ENCODE assay signal across 8 mouse cellular contexts in the genomic region with DNA sequence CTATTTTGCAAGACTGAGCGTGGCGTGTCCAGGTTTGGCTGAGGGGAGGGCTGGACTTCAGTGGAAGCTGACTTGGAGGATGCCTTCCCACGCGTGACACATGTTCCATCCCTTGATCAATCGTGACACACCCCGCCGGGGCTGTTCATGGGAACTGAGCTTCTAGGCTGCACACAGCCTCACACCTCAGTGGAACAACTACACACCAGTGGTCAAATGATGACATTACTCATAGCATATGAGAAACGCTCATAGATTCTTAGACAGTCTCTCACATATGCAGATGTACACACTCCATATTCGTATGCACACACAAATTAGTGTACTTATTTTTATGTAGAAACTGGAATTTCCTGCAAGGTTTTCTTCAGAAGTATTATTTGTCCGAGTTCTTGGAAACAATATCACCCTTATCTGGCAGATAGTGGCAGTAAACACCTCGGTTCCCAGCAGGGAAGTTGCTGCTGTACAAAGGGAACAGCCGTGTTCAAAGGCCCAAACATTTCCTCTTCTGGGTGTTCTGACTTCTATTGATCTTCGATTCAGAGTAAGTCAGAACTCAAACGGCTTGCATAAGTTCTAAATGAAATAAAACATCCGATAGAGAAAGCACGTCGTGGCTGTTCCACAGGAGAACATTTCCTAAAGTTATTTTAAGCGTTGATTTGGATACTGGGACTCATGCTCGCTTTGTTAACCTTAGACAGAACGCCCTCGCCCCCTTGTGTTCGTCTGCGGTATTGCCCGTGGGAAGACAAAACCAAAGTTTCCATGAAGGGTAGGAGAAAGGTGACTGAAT.
DNase-seq lines count a peak whose midpoint lies in the region; ATAC-seq and TF ChIP-seq lines count a peak whose summit lies in the region.

No protein-coding gene starts in this region.

- H3K9me3 ChIP-seq in embryonic facial prominence, embryonic 14.5 days (ENCODE audit: control insufficient read depth, low read length): no peaks in the 10 kb centered on the region
- H3K9me3 ChIP-seq in limb, embryonic 13.5 days: no peaks in the 10 kb centered on the region

- H3K4me2 ChIP-seq in embryonic facial prominence, embryonic 14.5 days (ENCODE audit: low read depth, low read length): peak overlapping the region; percentile 32
- H3K4me2 ChIP-seq in limb, embryonic 13.5 days (replicated peaks): peak overlapping the region; percentile 49

- H3K27me3 ChIP-seq in embryonic facial prominence, embryonic 14.5 days (replicated peaks; ENCODE audit: control insufficient read depth, insufficient read depth, low read length): no peaks in the 10 kb centered on the region
- peaks cover 11% of the 10 kb centered on the region for H3K27me3 ChIP-seq in limb, embryonic 13.5 days
- H3K27me3 ChIP-seq in splenic B cell, adult 2 months (ENCODE audit: control insufficient read depth, insufficient read depth, low read length, poor library complexity, severe bottlenecking): no peaks in the 10 kb centered on the region

- no peak overlapping the region for H3K4me3 ChIP-seq in bone marrow, adult 2 months (replicated peaks; ENCODE audit: control insufficient read depth, low read depth, low read length)
- no peak overlapping the region for H3K4me3 ChIP-seq in embryonic facial prominence, embryonic 14.5 days (ENCODE audit: low read depth, low read length)
- H3K4me3 ChIP-seq in limb, embryonic 13.5 days: no peak overlapping the region

- no peak overlapping the region for H3K9ac ChIP-seq in embryonic facial prominence, embryonic 14.5 days (ENCODE audit: low read depth, low read length)
- no peak overlapping the region for H3K9ac ChIP-seq in limb, embryonic 13.5 days

- peak; percentile 76 for TF ChIP-seq CTCF in bone marrow, adult 2 months (IDR thresholded peaks at IDR 0.05; ENCODE audit: control insufficient read depth, insufficient read depth, low read length)

- DNase-seq in A20 (ENCODE audit: low read depth, low spot score): peak; percentile 49
- DNase-seq in embryonic facial prominence, embryonic 14.5 days (ENCODE audit: low spot score): peak; percentile 79
- DNase-seq in heart, adult 9 months (ENCODE audit: low spot score in 2 of 2): peak; percentile 36 to 80
- DNase-seq in kidney, adult 8-10 months: peak; percentile 56 to 81
- peak; percentile 46 for DNase-seq in naive thymus-derived CD4-positive, alpha-beta T cell, adult 2 months (ENCODE audit: low read depth)
- DNase-seq in splenic B cell, adult 2 months (ENCODE audit: low read depth, low spot score): peak; percentile 47

- no peak for TF ChIP-seq POLR2A in bone marrow, adult 2 months (IDR thresholded peaks at IDR 0.05; ENCODE audit: borderline replicate concordance, control insufficient read depth, low read depth, low read length)

- ATAC-seq in embryonic facial prominence, embryonic 14.5 days (ENCODE audit: low read depth): no peak
- ATAC-seq in limb, embryonic 13.5 days (ENCODE audit: low FRiP score, low read depth): 0 out of 2 replicates have a peak, but pooled peaks have one; percentile 32

- no peaks in the 10 kb centered on the region for H3K36me3 ChIP-seq in embryonic facial prominence, embryonic 14.5 days (ENCODE audit: control insufficient read depth, insufficient read depth, low read length)
- H3K36me3 ChIP-seq in limb, embryonic 13.5 days: no peaks in the 10 kb centered on the region
- H3K36me3 ChIP-seq in splenic B cell, adult 2 months (ENCODE audit: control insufficient read depth, insufficient read depth, low read length, poor library complexity, severe bottlenecking): no peaks in the 10 kb centered on the region

- no peak overlapping the region for H3K27ac ChIP-seq in bone marrow, adult 2 months (ENCODE audit: control insufficient read depth, insufficient read depth, low read depth, low read length, poor library complexity)
- no peak overlapping the region for H3K27ac ChIP-seq in embryonic facial prominence, embryonic 14.5 days (replicated peaks; ENCODE audit: low read depth, low read length)
- no peak overlapping the region for H3K27ac ChIP-seq in limb, embryonic 13.5 days

- 32% methylated on average over 24 of the region's 24 CpGs for WGBS in bone marrow, adult 2 months
- WGBS in embryonic facial prominence, embryonic 14.5 days: 39% methylated on average over 24 of the region's 24 CpGs
- 35% methylated on average over 24 of the region's 24 CpGs for WGBS in limb, embryonic 13.5 days

- no peaks in the 10 kb centered on the region for H3K4me1 ChIP-seq in bone marrow, adult 2 months (ENCODE audit: control insufficient read depth, insufficient read depth, low read length)
- no peaks in the 10 kb centered on the region for H3K4me1 ChIP-seq in embryonic facial prominence, embryonic 14.5 days (ENCODE audit: control insufficient read depth, insufficient read depth, low read length)
- H3K4me1 ChIP-seq in limb, embryonic 13.5 days: no peaks in the 10 kb centered on the region
